Mouse (Mus musculus) kidney, embryonic 15.5 days (tissue): ENCODE results near the gene Plekhh3. TPM values are rescaled to one million over a fixed set of nuclear protein-coding genes. Genes with fewer than 3 reads are reported as not detected.
A peak's percentile ranks its signal among the peaks of the same experiment; 100 is the strongest.

Experiments used
- ATAC-seq: fragments of 200-750 bp; cut with Nextera tagmentation; replicated peaks from 2 replicates; pipeline ENCODE4 v1.8.0; 2017; ENCODE audit warnings: moderate TSS enrichment; ENCODE audit not compliant: low FRiP score
- H3K27ac ChIP-seq: fragments of 300-500 bp; sonication (generic); 2 replicates; pipeline ENCODE4 v1.5.1; 2015; ENCODE audit warnings: mild to moderate bottlenecking, inconsistent platforms
- H3K27me3 ChIP-seq: fragments of 300-500 bp; sonication (generic); 2 replicates; pipeline ENCODE4 v1.6.1; 2015; ENCODE audit warnings: inconsistent platforms
- H3K36me3 ChIP-seq: fragments of 300-500 bp; sonication (generic); 2 replicates; pipeline ENCODE4 v1.6.1; 2015; ENCODE audit warnings: inconsistent platforms
- H3K4me1 ChIP-seq: fragments of 300-500 bp; sonication (generic); 2 replicates; pipeline ENCODE4 v1.6.1; 2015; ENCODE audit warnings: inconsistent platforms
- H3K4me2 ChIP-seq: fragments of 300-500 bp; sonication (generic); 2 replicates; pipeline ENCODE4 v1.6.1; 2015; ENCODE audit warnings: moderate library complexity, mild to moderate bottlenecking, inconsistent platforms
- H3K4me3 ChIP-seq: fragments of 300-500 bp; sonication (generic); replicated peaks from 2 replicates; pipeline ENCODE4 v1.5.1; 2015; ENCODE audit warnings: mild to moderate bottlenecking, inconsistent platforms
- H3K9ac ChIP-seq: fragments of 300-500 bp; sonication (generic); 2 replicates; pipeline ENCODE4 v1.6.1; 2015; ENCODE audit warnings: mild to moderate bottlenecking, inconsistent platforms
- H3K9me3 ChIP-seq: fragments of 300-500 bp; sonication (generic); replicated peaks from 2 replicates; pipeline ENCODE4 v1.6.1; 2016; ENCODE audit warnings: inconsistent platforms
- WGBS: fragments of 180-500 bp; shearing (Covaris S2); methylation state at CpG from one replicate; pipeline ENCODE4 v1.1.7; 2015; ENCODE audit warnings: mixed read lengths; 5-methylcytosine and 5-hydroxymethylcytosine counted together
- polyA plus RNA-seq: library from polyadenylated mRNA; unstranded; fragments of >200 nt; fragmentation: Nextera tagmentation; extraction: Ambion mirVana; gene quantifications from 2 replicates; pipeline ENCODE4 v1.2.1, GENCODE M21; 2015

The Plekhh3 gene
- polyA plus RNA-seq, 1 experiment from 2014 or later: 18.6 TPM

- 20% methylated on average over 14 of the region's 14 CpGs for WGBS
- Histone ChIP-seq H3K27me3 (peaks cover 47% of the 10 kb centered on the region), H3K4me1 (peaks cover 74% of the 10 kb centered on the region), H3K27ac (peak within 1 kb of the TSS; percentile 94; the same call in 1 of the 2 replicates), H3K36me3 (no peaks in the 10 kb centered on the region), H3K4me2 (peak within 1 kb of the TSS; percentile 94), H3K9me3 (no peaks in the 10 kb centered on the region), H3K9ac (peak within 1 kb of the TSS; percentile 44), H3K4me3 (peak within 1 kb of the TSS; percentile 41)
- no peak for ATAC-seq
These were observed 3.9 kb upstream of the Plekhh3 start, which contains the start of gene Ccr10 for GRCm38 (mm10) chr11:101174851-101175628. Gene Ccr10 (minus strand): TSS chr11:101175443.

- H3K9me3 ChIP-seq: no peaks in the 10 kb centered on the region
- peaks cover 80% of the 10 kb centered on the region for H3K4me1 ChIP-seq
- peak overlapping the region; percentile 94 for H3K27ac ChIP-seq
- peak overlapping the region; percentile 44 for H3K9ac ChIP-seq
- H3K36me3 ChIP-seq: no peaks in the 10 kb centered on the region
- peak overlapping the region; percentile 41 for H3K4me3 ChIP-seq
- WGBS: 28% methylated on average over 9 of the region's 9 CpGs
- ATAC-seq: no peak
- H3K4me2 ChIP-seq: peak overlapping the region; percentile 94
- peaks cover 46% of the 10 kb centered on the region for H3K27me3 ChIP-seq
These were observed 3.2 kb upstream of the Plekhh3 start for GRCm38 (mm10) chr11:101174389-101174745.

GRCm38 (mm10) chr11:101173631-101174388, 2.7 kb upstream of the Plekhh3 start:
- peaks cover 85% of the 10 kb centered on the region for H3K4me1 ChIP-seq
- H3K4me2 ChIP-seq: peak overlapping the region; percentile 94
- 1% methylated on average over 61 of the region's 61 CpGs for WGBS

GRCm38 (mm10) chr11:101173112-101173511, 2.0 kb upstream of the Plekhh3 start:
- H3K9ac ChIP-seq: no peak overlapping the region
- WGBS: 6% methylated on average over 11 of the region's 11 CpGs
- H3K36me3 ChIP-seq: no peaks in the 10 kb centered on the region
- peaks cover 41% of the 10 kb centered on the region for H3K27me3 ChIP-seq
- peak overlapping the region; percentile 94 for H3K27ac ChIP-seq
- peaks cover 90% of the 10 kb centered on the region for H3K4me1 ChIP-seq
- H3K4me2 ChIP-seq: peak overlapping the region; percentile 94
- no peak for ATAC-seq
- peak overlapping the region; percentile 41 for H3K4me3 ChIP-seq
- no peaks in the 10 kb centered on the region for H3K9me3 ChIP-seq

More at GRCm38 (mm10) chr11:101173631-101174388, 2.7 kb upstream of the Plekhh3 start:
- H3K9ac ChIP-seq: peak overlapping the region; percentile 44
- no peaks in the 10 kb centered on the region for H3K36me3 ChIP-seq
- H3K9me3 ChIP-seq: no peaks in the 10 kb centered on the region
- ATAC-seq: peak; percentile 52
- H3K27ac ChIP-seq: peak overlapping the region; percentile 94
- H3K27me3 ChIP-seq: peaks cover 42% of the 10 kb centered on the region
- H3K4me3 ChIP-seq: peak overlapping the region; percentile 41

GRCm38 (mm10) chr11:101172434-101172815, 1.3 kb upstream of the Plekhh3 start:
- WGBS: 10% methylated on average over 5 of the region's 5 CpGs
- peaks cover 41% of the 10 kb centered on the region for H3K27me3 ChIP-seq
- no peak for ATAC-seq
- H3K4me1 ChIP-seq: peaks cover 91% of the 10 kb centered on the region
- H3K4me3 ChIP-seq: peak overlapping the region; percentile 75
- H3K4me2 ChIP-seq: peak overlapping the region; percentile 94
- H3K9ac ChIP-seq: peak overlapping the region; percentile 59
- peaks cover 5% of the 10 kb centered on the region for H3K36me3 ChIP-seq
- no peaks in the 10 kb centered on the region for H3K9me3 ChIP-seq
- peak overlapping the region; percentile 97 for H3K27ac ChIP-seq

- Histone ChIP-seq H3K9me3 (no peaks in the 10 kb centered on the region), H3K4me2 (peak overlapping the region; percentile 94), H3K27me3 (peaks cover 41% of the 10 kb centered on the region), H3K4me1 (peaks cover 88% of the 10 kb centered on the region), H3K27ac (peak overlapping the region; percentile 97), H3K4me3 (peak overlapping the region; percentile 75), H3K36me3 (peaks cover 11% of the 10 kb centered on the region), H3K9ac (peak overlapping the region; percentile 59)
- WGBS: under 1% methylated on average over 31 of the region's 31 CpGs
- peak; percentile 53 for ATAC-seq
These were observed 726 bp upstream of the Plekhh3 start for GRCm38 (mm10) chr11:101171721-101172433.

- H3K4me3 ChIP-seq: peak within 1 kb of the TSS; percentile 75
- H3K36me3 ChIP-seq: peaks cover 23% of the 10 kb centered on the region
- H3K4me1 ChIP-seq: peaks cover 83% of the 10 kb centered on the region
- peak within 1 kb of the TSS; percentile 75 for H3K9ac ChIP-seq
- no peaks in the 10 kb centered on the region for H3K9me3 ChIP-seq
- H3K27ac ChIP-seq: peak within 1 kb of the TSS; percentile 93
- H3K27me3 ChIP-seq: peaks cover 44% of the 10 kb centered on the region
- ATAC-seq: no peak
- WGBS: under 1% methylated on average over 35 of the region's 35 CpGs
- H3K4me2 ChIP-seq: peak within 1 kb of the TSS; percentile 94
These were observed 769 bp downstream of the Plekhh3 start, which contains the start of gene Cntnap1 for GRCm38 (mm10) chr11:101170354-101170810. Gene Cntnap1 (plus strand): TSS chr11:101170523.

- Histone ChIP-seq H3K27ac (peak overlapping the region; percentile 93; the same call in 1 of the 2 replicates), H3K4me2 (peak overlapping the region; percentile 94), H3K4me1 (peaks cover 83% of the 10 kb centered on the region), H3K27me3 (peaks cover 42% of the 10 kb centered on the region), H3K9ac (peak overlapping the region; percentile 75), H3K36me3 (peaks cover 32% of the 10 kb centered on the region), H3K4me3 (peak overlapping the region; percentile 75), H3K9me3 (no peaks in the 10 kb centered on the region)
- no peak for ATAC-seq
- 11% methylated on average over 17 of the region's 17 CpGs for WGBS
These were observed 1.6 kb downstream of the Plekhh3 start for GRCm38 (mm10) chr11:101169301-101170107.

GRCm38 (mm10) chr11:101168301-101168980, 2.7 kb downstream of the Plekhh3 start:
- H3K27ac ChIP-seq: no peak overlapping the region
- no peak for ATAC-seq
- 62% methylated on average over 18 of the region's 18 CpGs for WGBS
- peak overlapping the region; percentile 75 for H3K4me3 ChIP-seq
- H3K9me3 ChIP-seq: no peaks in the 10 kb centered on the region
- H3K36me3 ChIP-seq: peaks cover 42% of the 10 kb centered on the region
- H3K4me1 ChIP-seq: peaks cover 83% of the 10 kb centered on the region
- peaks cover 45% of the 10 kb centered on the region for H3K27me3 ChIP-seq
- H3K4me2 ChIP-seq: peak overlapping the region; percentile 94
- H3K9ac ChIP-seq: no peak overlapping the region

- no peak for ATAC-seq
- no peak overlapping the region for H3K9ac ChIP-seq
- H3K9me3 ChIP-seq: no peaks in the 10 kb centered on the region
- peaks cover 47% of the 10 kb centered on the region for H3K36me3 ChIP-seq
- 49% methylated on average over 8 of the region's 8 CpGs for WGBS
- H3K27me3 ChIP-seq: peaks cover 45% of the 10 kb centered on the region
- peak overlapping the region; percentile 94 for H3K4me2 ChIP-seq
- peak overlapping the region; percentile 75; the same call in 1 of the 2 replicates for H3K4me3 ChIP-seq
- no peak overlapping the region for H3K27ac ChIP-seq
- peaks cover 83% of the 10 kb centered on the region for H3K4me1 ChIP-seq
These were observed 3.2 kb downstream of the Plekhh3 start for GRCm38 (mm10) chr11:101167963-101168300.
